Mouse (Mus musculus): ENCODE measurements around the gene Pex6.

The Pex6 gene

DNA sequence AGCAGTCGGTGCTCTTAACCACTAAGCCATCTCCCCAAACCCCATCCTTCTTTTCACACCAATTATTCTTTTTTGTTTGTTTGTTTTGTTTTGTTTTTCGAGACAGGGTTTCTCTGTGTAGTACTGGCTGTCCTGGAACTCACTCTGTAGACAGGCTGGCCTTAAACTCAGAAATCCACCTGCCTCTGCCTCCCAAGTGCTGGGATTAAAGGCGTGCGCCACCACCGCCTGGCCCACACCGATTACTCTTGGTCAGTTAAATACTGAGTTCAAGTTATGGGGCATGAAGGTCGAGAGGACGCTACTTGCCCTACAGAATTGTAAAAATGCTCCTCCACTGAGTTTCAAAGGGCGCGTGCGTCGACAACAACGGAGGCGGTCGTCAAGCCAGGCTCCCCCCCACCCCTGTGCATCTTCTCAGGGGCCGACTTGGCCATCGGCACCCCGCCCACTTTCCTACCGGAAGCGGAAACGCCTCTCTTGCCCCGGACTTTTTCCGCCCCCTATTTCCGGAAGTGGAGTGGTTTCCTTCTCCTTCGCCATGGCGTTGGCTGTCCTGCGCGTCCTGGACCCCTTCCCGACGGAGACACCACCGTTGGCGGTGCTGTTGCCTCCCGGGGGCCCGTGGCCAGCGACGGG is at the start of gene Pex6:
Gene Pex6, plus strand, starts transcription at position 505 of the 639 bp plus-strand sequence.
- peak; percentile 95 for DNase-seq

DNA sequence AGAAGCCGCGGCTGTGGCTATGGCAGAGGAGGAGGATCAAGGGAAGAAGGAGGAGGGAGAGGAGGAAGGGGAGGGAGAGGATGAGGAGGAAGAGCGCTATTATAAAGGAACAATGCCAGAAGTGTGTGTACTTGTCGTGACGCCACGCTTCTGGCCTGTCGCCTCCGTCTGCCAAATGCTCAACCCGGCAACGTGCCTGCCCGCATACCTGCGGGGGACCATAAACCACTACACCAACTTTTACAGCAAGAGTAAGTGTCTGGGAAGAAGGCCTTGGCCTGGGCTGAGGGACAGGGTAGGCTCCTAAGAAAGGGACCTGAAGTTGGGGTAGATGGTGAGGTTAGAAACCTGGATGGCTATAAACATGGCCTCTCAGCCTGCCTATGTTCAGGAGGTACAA is 49.3 kb upstream of the Pex6 start:
- DNase-seq, result no peak

DNA sequence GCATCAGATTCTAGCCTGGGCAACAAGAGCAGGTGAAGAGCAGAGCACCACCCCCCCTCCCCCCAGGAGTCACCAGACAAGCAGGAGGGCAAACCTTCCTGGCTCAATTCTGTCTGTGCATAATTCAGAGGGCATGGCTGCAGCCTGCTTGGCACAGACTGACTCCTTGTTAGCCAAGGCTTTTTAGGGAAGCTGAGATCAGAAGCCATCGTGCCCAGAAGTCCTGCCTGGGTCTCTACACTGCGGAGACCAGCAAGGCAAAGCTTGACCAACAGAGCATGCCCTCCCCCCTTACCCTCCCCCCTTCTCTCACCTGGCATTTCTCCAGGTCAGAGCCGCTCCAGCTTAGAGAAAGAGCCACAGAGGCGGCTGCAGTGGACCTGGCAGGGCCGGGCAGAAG is 48.5 kb upstream of the Pex6 start:
- DNase-seq, result no peak

DNA sequence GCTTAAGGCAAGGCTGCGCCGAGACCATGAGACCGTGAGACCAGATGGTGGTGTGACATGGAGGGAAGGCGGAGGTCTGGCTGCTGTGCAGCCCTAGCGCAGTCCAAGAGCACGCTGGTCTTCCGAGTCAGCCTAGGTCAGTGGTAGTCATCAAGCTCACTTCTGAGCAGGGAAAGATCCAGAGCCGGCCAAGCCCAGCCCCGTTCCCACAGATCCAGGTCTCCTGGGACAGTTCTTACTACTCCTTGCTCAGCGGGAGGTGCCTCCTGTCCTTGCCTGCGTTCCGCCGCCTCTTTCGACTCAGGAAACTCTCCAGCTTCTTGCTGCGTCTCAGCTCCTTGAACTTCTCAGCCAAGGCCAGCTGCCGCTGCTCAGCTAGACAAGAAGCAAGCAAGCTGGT is 43.6 kb upstream of the Pex6 start:
- no peak for DNase-seq

DNA sequence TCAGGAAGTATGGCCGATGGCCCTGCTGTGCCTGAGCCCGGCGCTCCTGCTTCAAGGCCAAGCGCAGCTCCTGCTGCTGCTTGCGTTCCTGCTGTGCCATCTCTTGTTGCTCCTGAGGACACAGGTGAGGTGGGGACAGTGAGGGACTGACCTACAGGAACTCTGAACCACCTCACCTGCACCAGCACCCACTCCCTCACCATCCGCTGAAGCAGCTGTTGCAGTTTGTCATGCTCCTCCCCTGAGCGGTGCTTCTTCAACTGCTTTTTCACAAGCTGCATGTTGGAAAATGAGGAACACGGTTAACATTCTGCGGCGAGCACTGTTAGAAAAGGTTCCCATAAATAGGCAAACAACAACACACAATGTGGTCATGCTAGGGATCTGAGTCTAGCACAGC is 41.4 kb upstream of the Pex6 start:
- no peak for DNase-seq

DNA sequence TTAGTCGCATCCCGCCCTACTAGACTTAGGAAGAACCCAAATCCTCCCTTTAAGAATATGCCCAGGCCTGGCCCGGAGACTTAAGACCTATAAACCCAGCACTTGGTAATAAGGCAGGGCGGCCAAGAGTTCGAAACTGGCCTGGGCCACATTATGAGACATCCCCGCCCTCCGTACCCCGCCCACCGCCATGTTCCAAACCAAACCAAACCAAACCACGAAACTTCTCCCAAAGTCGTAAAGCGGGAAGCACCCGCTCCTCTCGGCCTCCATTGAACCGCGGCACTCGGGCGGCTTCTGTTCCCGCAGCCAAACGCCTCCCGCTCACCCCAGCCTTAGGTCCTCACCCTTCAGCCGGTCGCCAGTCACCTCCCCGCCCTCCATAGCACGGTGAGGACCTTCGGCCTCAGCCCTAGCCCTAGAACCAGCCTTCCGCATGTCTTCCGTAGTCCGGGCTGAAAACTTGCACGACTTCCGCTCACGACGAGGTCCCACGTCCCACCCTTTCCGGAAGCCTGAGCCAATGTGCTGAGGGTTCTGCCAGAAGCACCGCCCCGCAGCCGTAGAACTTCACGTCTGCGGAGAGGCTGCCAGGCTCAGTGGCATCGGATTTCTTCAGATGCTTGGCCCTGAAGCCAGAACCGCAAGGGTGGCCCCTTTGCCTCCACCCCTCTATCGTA is 37.3 kb upstream of the Pex6 start, which contains the start of gene Rrp36:
Gene Rrp36, minus strand, starts transcription at position 503 of the 680 bp plus-strand sequence.
- peak; percentile 92 for DNase-seq

DNA sequence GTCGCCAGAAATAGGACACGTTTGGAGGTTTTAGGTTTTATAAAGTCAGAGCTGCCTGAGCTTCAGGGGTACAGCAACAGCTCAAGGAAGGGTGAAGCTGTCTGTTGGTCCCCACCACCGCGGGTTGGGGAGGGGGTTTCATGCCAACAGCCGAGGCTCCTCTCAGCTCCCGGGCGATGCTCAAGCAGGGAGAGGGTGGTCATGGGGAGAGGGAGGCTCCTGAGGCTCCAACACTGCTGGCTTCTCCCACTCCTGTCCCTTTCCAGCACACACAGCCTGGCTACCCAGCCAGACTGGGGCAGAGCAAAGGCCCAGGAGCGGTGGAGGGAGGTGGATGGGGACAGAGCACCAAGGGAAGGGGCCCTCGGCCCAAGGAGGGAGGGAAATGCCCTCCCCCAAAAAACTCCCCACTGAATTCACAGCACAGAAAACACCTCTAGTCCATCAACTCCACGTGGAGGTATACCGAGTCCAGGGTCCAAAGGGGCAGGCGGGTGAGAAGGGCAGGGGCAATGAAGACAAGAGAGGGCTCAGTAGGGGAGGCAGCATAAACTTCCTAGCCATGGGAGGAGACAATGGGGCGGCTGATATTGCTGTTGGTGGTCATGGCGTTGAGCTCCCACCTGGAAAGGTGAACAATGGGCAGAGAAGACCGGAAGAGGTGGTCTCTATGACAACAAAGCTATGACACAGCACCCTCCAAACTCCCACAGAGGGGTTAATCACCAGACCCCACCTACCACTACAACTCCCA is 36.6 kb upstream of the Pex6 start:
- DNase-seq, result no peak

DNA sequence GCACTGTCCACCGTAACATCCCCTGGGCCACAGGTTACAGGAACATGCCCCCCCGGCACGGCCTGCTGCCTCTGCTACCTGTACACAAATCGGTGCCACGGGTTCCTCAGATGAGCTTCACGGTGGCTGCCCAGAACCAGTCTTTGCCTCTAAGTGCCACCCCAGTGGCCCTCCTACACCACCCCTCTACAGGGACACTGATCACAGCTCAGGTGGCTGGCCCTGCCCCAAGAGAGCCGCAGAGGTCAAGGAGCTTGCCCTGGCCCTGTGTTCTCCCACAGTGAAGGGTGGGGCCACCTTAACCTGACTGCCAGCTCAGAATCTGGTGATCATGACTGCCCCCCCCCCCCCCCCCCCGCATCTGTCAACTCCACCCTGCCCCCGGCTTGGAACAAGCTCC is 32.8 kb upstream of the Pex6 start, which contains the start of gene Mea1:
Gene Mea1, plus strand, starts transcription at position 378 of the 400 bp plus-strand sequence.
- DNase-seq, result no peak

DNA sequence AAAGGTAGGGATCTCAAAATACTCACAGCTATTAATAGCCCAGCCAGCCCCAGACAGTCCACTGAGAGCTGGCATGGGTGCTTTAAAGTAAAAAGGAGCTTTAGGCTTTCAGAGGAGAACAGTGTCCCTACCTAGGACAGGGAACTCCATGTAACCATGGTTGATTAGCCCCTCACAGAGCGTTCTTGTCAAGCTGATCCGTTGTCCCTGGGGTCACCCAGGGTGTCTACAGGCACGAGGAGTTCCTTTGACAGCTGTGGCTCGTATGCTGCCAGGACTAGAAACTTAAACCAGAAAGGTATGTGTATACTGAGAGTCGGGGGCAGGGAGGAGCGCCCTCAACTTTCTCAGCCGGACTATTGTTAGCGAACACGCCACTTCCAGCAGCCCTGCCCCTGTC is 32.4 kb upstream of the Pex6 start:
- DNase-seq, result no peak

DNA sequence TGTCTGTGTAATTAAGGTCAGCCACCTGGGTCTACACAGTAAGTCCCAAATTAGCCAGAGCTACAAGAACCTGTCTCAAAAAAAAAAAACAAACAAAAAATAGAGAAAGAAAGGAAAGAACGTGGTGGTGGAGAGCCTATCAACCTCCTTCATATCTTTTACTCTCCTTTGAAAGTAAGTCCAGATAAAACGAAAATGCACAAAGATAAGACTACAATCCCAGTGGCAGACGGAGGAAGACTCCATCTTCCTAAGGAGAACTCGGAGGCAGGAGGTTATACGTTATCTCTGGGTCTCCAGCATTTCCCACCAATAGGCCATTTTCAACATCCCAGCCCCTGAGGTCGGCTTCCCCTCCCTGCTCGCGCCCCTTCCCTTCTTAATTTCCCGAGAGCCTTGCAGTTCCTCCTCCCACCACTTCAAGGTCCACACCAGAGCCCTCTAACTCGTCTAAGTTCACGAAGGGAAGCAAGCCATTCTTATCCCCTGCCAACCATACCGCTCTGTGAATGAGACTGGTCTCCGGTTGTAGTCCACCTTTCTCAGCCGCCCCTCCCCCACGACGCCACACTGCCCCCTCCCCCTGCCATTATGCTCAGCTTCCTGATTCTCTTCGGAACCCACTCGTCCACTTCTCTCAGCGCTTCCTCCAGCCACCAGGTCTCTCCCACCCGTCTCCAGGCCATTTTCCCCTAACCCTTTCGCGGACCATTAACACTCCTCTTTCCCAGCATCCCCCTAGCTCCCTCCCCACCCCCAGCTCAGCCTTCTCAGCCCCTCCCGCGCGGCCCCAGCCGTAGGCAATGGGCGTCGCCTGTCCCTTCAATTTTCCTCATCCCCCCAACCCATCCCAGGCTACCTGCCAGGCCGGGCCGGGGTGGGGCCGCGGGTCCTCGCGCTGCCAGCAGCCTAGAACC is 31.2 kb upstream of the Pex6 start:
- peak; percentile 29 for DNase-seq

DNA sequence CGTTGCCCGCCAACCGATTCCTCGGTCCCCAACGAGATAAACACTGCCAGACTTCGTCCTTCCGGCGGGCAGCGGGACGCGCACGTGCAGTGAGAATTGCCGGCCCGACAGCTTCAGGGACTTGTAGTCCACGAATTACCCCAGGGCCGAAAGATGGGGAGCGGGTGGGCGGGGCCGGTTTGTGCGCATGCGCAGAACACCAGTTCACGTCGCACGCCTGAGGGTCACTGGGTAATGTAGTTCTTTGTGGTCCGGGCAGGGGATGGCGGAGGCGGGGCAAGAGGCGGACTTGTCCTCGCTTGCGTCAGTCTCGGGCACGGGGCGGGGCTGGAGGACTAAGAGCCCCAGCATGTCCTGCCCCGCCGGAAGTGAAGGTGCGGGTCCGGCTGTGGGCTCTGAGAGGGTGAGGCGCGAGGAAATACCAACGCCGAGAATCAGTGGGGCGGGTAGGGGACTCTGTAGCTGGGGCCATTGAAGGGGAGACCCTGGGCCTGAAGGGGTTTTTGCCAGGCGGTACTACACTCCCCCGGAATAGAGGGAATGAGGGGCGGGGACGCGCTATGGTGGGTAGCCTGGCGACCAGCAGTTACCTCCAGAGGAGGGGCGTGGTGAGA is 30.4 kb upstream of the Pex6 start, which contains the start of gene Klhdc3:
Gene Klhdc3, minus strand, starts transcription at position 155 of the 614 bp plus-strand sequence.
- DNase-seq, result peak; percentile 98

DNA sequence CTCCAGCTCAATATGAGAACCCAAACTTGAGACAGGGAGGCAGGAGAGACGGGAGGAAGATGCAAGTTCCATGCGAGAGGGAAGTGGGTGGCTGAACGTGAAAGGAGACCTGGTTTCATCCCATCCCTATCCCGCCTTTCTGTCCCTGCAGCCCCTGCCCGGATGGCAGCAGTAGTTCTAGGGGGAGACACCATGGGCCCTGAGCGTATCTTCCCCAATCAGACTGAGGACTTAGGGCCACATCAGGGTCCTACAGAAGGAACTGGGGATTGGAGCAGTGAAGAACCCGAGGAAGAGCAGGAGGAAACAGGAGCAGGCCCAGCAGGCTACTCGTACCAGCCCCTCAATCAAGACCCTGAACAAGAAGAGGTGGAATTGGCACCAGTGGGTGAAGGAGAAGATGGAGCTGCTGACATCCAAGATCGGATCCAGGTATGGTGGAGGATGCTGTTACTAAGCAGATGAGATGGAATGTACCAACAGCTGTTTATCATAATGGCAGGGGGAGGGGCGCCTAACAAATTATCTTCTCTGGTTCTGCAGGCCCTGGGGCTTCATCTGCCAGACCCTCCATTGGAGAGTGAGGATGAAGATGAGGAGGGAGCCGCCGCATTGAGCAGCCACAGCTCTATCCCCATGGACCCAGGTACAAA is 29.7 kb upstream of the Pex6 start:
- DNase-seq, result no peak

DNA sequence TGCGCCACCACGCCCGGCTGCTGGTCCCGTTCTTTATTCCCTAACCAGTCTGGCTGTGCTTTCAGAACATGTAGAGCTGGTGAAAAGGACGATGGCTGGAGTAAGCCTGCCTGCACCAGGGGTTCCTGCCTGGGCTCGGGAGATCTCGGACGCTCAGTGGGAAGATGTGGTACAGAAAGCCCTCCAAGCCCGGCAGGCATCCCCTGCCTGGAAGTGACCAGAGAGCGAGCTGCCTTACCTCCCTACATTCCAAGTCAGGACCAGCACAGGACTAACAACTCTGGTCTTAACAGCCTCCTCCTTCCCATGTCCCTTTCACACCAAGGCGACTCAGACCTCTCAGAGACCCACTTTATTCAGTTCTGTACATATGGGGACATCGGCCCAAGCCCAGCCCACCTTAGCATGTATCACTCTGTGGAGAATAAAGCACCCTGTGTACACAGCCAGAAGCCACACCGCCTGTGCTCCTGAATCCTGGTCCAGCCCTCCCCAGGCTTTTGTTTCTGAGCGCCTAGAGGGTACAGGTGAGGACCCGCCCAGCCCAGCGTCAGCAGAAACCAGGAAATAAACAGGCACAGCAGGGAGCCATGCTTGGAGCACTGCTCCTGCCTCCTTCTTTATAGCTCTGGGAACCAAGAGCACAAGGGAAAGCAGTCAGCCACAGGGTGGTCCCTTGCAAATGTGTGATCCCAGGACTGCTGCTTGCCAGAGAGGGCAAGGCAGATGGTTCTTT is 28.4 kb upstream of the Pex6 start:
- no peak for DNase-seq

DNA sequence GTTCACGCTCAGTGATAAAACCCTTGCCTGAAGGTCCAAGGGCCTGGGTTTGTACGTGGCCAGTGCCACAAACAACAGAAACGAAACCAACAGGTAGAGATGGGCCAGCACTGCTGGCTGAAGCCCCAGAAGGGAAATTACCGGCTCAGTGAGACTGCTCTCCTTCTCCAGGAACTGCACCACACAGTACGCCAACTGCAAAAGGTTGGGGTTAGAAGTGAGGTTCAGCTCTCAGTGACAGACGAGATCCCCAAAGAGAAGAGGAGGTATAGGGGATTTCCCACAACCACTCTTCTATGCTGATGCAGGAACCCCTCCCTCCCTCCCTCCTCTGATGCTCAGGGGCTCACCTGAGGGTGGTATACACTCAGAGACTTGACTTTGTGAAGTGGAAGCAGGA is 25.4 kb upstream of the Pex6 start:
- no peak for DNase-seq

DNA sequence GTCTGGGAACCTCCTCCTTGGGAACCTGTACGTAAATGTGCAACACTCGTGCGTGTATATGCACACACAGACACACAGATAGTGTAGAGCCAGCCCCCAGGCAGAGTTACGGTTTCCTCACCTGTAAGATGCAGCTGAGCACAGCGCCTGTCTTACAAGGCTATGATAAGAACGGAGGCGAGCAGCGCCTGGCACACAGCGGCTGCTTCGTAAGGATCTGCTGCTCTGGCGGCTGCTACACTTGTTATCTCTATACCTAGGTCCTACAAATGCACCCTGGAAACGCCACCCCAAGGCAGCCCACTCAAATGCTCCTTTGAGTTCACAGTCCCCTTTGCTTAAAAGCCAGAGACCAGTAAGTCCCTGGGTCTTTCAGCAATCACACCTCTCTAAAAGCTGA is 20.6 kb upstream of the Pex6 start:
- no peak for DNase-seq

DNA sequence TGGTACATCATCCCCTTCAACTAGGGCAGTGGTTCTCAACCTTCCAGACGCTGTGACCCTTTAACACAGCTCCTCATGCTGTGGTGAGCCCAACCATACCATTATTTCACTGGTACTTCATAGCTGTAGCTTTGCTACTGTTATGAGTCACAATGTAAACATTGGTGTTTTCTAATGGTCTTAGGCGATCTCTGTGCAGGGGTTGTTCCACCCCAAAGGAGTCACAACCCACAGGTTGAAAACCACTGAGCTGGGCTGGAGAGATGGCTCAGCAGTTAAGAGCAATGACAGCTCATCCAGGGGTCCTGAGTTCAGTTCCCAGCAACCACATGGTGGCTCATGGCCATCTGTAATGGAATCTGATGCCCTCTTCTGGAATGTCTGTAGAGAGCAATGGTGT is 19.9 kb upstream of the Pex6 start:
- DNase-seq, result no peak

DNA sequence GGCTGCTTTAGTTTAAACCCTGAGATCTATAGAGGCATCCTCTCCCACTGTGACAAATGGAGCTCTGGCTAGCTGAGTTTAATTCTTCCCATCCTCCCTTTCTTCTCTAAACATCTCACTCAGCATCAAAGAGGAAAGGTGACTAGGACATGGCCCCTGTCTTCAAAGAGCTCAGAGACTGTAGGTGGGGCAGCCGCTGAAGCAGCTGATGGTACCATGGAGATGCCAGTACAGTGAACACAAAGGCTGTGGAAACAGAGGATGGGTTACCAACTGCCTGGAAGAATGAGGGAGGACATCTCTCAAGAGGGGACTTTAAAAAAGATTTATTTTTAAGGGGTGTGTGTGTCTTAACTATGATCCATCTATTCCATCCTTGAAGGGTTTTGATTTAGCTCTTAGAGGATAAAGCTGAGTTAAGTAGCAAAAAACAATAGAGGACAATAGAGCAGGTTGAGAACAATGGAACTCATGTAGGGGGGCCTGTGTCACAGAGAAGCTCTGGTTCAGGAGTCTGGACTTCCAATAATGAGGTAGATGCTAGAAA is 16.7 kb upstream of the Pex6 start:
- no peak for DNase-seq

DNA sequence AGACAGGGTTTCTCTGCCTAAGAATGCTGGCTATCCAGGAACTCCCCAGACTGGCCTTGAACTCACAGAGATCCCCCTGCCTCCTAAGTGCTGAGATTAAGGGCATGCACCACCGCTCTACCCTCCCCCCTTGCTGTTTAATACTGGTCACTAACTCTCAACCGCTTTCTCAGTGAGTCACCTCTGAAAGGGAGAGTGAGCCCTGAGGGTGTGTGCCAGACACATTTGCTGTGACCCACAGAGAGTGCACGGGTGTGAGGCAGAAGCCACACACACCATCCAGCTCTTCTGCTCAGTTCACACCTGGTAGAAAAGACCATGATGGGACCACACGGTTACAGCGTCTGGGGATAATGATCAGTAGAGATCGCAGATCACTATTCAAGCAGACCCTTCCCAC is 12.7 kb upstream of the Pex6 start:
- DNase-seq, result no peak

DNA sequence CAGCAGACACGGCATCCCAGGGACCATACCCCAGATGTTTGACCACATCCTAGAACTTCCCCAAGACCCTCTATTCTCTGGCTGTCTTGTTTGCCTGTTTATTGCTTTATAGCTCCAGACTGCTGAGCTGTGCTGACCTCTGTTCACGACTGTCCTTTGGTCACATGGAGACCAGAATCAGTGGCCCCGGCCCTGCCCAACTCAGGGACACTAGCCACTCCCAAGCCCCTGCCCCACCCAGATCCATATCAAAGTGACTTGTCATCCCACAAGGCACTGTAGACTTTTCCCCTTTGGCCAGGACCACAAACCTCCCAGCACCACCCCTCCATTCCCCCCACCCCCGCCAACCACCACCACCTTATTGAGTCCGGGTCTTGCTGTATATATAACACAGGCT is 12.0 kb upstream of the Pex6 start:
- no peak for DNase-seq

DNA sequence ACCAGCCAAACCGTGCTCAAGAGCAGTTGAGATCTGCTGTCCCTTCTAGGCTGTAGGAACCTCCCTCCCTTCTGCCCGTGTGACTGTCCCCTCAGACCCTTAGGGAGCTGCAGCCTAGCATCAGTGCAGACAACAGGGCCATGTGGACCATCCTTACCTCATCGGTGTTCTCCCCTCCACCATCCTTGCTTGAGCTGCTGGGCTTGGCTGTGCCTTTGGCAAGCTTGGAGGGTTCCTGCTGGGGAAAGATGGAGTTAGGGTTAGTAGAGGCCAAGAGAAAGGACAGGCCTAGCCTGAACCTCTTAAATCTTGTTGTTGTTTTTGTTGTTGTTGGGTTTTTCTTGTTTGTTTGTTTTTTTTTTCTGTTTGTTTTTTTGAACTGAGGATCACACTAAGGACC is 11.4 kb upstream of the Pex6 start:
- DNase-seq, result no peak

DNA sequence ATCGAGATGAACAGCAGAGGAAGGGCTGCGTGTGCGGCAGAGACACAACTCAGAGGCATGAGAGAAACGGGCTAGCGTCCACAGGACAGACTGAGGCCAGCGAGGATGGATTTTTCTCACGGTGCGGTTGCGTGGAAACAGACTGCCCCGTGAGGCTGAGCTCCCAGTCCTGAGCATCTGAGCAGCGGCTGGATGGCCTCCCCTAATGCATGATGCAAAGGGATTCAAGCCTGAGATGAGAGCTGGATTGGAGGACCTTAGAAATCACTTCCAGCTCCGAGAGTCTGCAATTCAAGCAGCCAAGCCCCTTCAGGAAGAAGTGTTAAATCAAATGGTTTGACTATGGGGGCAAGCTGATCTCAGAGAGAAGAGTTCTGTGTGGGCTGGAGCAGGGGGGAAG is 9.8 kb upstream of the Pex6 start:
- DNase-seq, result no peak
